Mouse (Mus musculus) kidney, adult 10 weeks (tissue): ENCODE measurements around the gene Rnf150. TPM values are rescaled to one million over a fixed set of nuclear protein-coding genes. Genes with fewer than 3 reads are reported as not detected.

Source experiments
- polyA plus RNA-seq: library from polyadenylated mRNA; stranded (reverse); fragments of 350-450 nt; fragmentation: Illumina TruSeq; extraction: RNeasy Lipid Tissue Mini Kit (QIAGEN cat#74804); gene quantifications from one replicate; pipeline ENCODE4 v1.2.3, GENCODE M21; 2014; ENCODE audit warnings: low read depth, low replicate concordance

Rnf150 gene
- polyA plus RNA-seq, result 3.1 TPM

GRCm38 (mm10) chr8:82863041-82863744, at the start of gene Rnf150:
Gene Rnf150, plus strand, starts transcription at chr8:82863356.

Other genes starting within 250 kb of the Rnf150 start
- gene Zfp330, start 89.2 kb upstream of the Rnf150 start, polyA plus RNA-seq, result 36.5 TPM